Mouse (Mus musculus): ENCODE data around the gene Gck. TPM values are rescaled to one million over a fixed set of nuclear protein-coding genes. Genes with fewer than 3 reads are reported as not detected.

Gene Gck
- polyA plus RNA-seq, 1 experiment from 2014 or later = 1.0 TPM

DNA sequence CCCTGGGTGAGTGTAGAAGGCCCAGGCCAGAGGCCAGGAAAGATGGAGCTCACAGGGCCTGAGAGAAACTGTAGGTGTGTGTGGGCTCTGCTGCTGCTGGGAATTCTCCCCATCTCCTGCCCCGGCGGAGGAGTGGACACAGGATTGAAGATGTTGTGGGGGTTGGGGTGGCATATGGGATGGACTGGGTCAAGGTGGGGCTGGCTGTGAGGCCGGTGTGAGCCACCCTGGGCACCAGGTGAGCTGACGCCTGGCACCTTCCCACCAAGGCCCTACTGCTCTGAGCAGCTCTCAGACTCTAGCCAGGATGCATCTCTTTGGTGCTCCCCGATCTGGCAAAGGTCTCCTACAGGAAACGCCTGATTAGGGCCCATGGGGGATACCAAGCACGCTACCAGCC, 31.4 kb upstream of the Gck start:
- Histone ChIP-seq H3K9me3 (ENCODE audit: control insufficient read depth, low read length) (no peaks in the 10 kb centered on the region), H3K27me3 (replicated peaks; ENCODE audit: control insufficient read depth, insufficient read depth, low read length) (no peaks in the 10 kb centered on the region), H3K4me2 (ENCODE audit: low read depth, low read length) (no peak overlapping the region), H3K4me1 (ENCODE audit: control insufficient read depth, insufficient read depth, low read length) (no peaks in the 10 kb centered on the region), H3K4me3 (ENCODE audit: low read depth, low read length) (no peak overlapping the region), H3K27ac (replicated peaks; ENCODE audit: low read depth, low read length) (no peak overlapping the region), H3K9ac (ENCODE audit: low read depth, low read length) (no peak overlapping the region), H3K36me3 (ENCODE audit: control insufficient read depth, insufficient read depth, low read length) (no peaks in the 10 kb centered on the region)
- WGBS = 84% methylated on average over 5 of the region's 7 CpGs
- DNase-seq (ENCODE audit: low spot score) = no peak
- no peak for ATAC-seq (ENCODE audit: low read depth)

DNA sequence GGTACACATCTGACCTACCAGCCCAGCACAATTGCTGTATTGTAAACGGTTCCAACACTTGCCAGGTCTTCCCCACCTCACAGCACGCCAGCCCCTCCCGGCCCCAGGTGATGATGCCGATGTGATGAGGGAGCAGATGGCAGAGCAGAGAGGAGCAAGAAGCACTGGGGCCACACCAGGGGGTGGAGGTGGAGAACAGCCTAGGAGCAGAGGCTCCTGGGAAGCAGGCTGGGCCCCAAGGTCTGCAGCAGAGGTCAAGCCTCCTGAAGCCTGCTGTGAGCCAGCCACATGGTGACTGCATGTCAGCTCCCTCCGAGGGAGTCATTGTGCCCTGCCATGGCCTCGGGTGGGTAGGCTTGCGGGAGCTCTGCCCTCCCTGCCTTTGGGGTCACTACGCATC, 30.7 kb upstream of the Gck start:
- Histone ChIP-seq H3K9ac (ENCODE audit: low read depth, low read length) (no peak overlapping the region), H3K4me1 (ENCODE audit: control insufficient read depth, insufficient read depth, low read length) (no peaks in the 10 kb centered on the region), H3K27me3 (replicated peaks; ENCODE audit: control insufficient read depth, insufficient read depth, low read length) (no peaks in the 10 kb centered on the region), H3K27ac (replicated peaks; ENCODE audit: low read depth, low read length) (no peak overlapping the region), H3K9me3 (ENCODE audit: control insufficient read depth, low read length) (no peaks in the 10 kb centered on the region), H3K36me3 (ENCODE audit: control insufficient read depth, insufficient read depth, low read length) (no peaks in the 10 kb centered on the region), H3K4me3 (ENCODE audit: low read depth, low read length) (no peak overlapping the region), H3K4me2 (ENCODE audit: low read depth, low read length) (no peak overlapping the region)
- ATAC-seq (ENCODE audit: low read depth) (no peak), DNase-seq (ENCODE audit: low spot score) (no peak)
- 61% methylated on average over 5 of the region's 8 CpGs for WGBS

DNA sequence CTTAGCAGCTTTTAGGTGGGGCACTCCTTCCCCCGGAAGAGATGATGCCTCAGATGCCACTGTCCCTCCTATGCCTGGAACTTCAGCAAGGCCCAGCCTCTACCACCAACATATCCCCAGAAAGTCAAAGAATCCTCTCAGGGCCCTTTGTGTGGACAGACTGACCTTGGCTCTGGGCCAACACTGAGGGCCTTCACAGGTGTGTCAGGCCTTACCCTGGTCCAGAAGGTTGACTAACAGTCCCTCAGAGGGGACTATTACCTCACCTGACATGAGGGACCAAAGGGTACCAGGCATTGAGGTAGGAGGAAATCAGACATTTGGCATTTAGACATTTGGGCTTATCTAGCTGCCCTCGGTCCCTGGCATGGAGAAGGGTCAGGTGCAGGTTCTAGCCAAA, 30.2 kb upstream of the Gck start:
- WGBS = 100% methylated on average over 2 of the region's 2 CpGs
- H3K9me3 ChIP-seq (ENCODE audit: control insufficient read depth, low read length) = no peaks in the 10 kb centered on the region
- no peak for ATAC-seq (ENCODE audit: low read depth)

DNA sequence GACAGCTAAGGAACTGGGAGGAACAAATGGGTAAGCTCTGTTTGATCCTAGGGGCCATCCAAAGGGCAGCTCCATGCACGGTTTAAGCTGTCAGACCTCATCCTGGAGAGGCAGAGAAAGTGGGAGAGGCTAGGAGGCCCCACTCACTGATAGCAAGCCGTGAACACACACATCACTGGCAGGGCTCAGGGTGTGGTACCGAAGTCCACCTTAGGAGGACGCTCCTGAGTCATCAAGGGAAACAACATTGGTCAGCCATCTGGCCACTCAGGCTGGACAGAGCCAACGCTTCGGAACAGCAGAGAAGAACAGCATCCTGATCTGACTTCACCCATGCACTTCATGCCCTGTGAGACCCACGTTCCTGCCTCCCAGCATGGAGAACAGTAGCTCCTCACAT, 29.2 kb upstream of the Gck start:
- Histone ChIP-seq H3K27me3 (replicated peaks; ENCODE audit: control insufficient read depth, insufficient read depth, low read length) (no peaks in the 10 kb centered on the region), H3K4me2 (ENCODE audit: low read depth, low read length) (no peak overlapping the region), H3K9me3 (ENCODE audit: control insufficient read depth, low read length) (no peaks in the 10 kb centered on the region), H3K27ac (replicated peaks; ENCODE audit: low read depth, low read length) (no peak overlapping the region), H3K4me1 (ENCODE audit: control insufficient read depth, insufficient read depth, low read length) (no peaks in the 10 kb centered on the region), H3K9ac (ENCODE audit: low read depth, low read length) (no peak overlapping the region), H3K4me3 (ENCODE audit: low read depth, low read length) (no peak overlapping the region), H3K36me3 (ENCODE audit: control insufficient read depth, insufficient read depth, low read length) (no peaks in the 10 kb centered on the region)
- no peak for ATAC-seq (ENCODE audit: low read depth)
- WGBS = 79% methylated on average over 7 of the region's 7 CpGs
- DNase-seq (ENCODE audit: low spot score) = no peak

More for the DNA sequence above, 30.2 kb upstream of the Gck start:
- Histone ChIP-seq H3K36me3 (ENCODE audit: control insufficient read depth, insufficient read depth, low read length) (no peaks in the 10 kb centered on the region), H3K4me1 (ENCODE audit: control insufficient read depth, insufficient read depth, low read length) (no peaks in the 10 kb centered on the region), H3K4me2 (ENCODE audit: low read depth, low read length) (no peak overlapping the region), H3K4me3 (ENCODE audit: low read depth, low read length) (no peak overlapping the region), H3K27me3 (replicated peaks; ENCODE audit: control insufficient read depth, insufficient read depth, low read length) (no peaks in the 10 kb centered on the region), H3K9ac (ENCODE audit: low read depth, low read length) (no peak overlapping the region), H3K27ac (replicated peaks; ENCODE audit: low read depth, low read length) (no peak overlapping the region)
- DNase-seq (ENCODE audit: low spot score) = no peak

DNA sequence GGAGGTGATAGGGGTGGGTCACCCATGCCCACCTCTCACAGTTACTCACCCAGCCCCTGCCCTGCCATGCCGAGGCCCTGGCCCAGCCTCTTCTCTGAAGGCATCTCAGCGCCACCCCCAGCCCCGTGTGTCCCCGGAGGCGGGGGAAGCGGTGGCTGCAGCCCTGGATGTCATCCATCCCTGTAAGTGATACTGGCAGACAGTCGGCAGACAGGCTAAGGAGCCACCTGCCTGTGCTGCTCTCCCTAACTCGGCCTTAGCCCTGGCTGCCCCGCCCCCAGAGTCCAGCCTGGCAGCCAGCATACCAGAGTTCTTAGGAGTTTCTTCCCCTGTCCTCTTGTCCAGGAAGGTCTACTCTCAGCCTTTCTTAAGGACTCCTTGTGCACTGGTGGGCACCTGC, 26.2 kb upstream of the Gck start:
- Histone ChIP-seq H3K27me3 (replicated peaks; ENCODE audit: control insufficient read depth, insufficient read depth, low read length) (no peaks in the 10 kb centered on the region), H3K9ac (ENCODE audit: low read depth, low read length) (no peak overlapping the region; the same call in 1 of the 2 replicates), H3K4me1 (ENCODE audit: control insufficient read depth, insufficient read depth, low read length) (peaks cover 10% of the 10 kb centered on the region; the same call in 1 of the 2 replicates), H3K9me3 (ENCODE audit: control insufficient read depth, low read length) (no peaks in the 10 kb centered on the region), H3K4me3 (ENCODE audit: low read depth, low read length) (no peak overlapping the region), H3K27ac (replicated peaks; ENCODE audit: low read depth, low read length) (no peak overlapping the region), H3K4me2 (ENCODE audit: low read depth, low read length) (no peak overlapping the region), H3K36me3 (ENCODE audit: control insufficient read depth, insufficient read depth, low read length) (no peaks in the 10 kb centered on the region)
- 21% methylated on average over 8 of the region's 9 CpGs for WGBS
- DNase-seq (ENCODE audit: low spot score) (peak; percentile 38), ATAC-seq (ENCODE audit: low read depth) (peak; percentile 51)

DNA sequence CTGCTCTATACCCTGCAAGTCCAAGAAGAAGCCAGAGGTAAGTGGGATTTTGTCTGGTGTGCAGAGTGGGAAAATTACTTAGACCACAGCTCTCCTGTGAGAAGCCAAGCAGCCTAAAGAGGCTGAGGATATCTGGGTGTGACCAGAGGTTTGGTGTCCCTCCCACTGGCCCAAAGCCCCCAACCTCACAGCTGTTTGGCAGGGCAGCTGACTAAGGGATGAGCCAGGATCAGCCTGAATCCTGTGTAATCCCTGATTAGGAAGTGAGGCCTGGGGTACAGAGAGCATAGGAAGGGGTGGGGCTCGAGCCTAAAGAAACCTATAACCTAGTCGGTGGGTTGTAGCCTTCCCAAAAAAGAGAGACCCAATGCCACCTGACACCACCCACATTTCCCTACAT, 25.2 kb upstream of the Gck start:
- DNase-seq (ENCODE audit: low spot score) (peak; percentile 53), ATAC-seq (ENCODE audit: low read depth) (no peak; the same call in 1 of the 2 replicates)
- WGBS = 31% methylated on average over 2 of the region's 2 CpGs
- Histone ChIP-seq H3K4me2 (ENCODE audit: low read depth, low read length) (no peak overlapping the region), H3K9me3 (ENCODE audit: control insufficient read depth, low read length) (no peaks in the 10 kb centered on the region), H3K9ac (ENCODE audit: low read depth, low read length) (no peak overlapping the region), H3K27ac (replicated peaks; ENCODE audit: low read depth, low read length) (no peak overlapping the region), H3K4me1 (ENCODE audit: control insufficient read depth, insufficient read depth, low read length) (peaks cover 12% of the 10 kb centered on the region; the same call in 1 of the 2 replicates), H3K4me3 (ENCODE audit: low read depth, low read length) (no peak overlapping the region), H3K36me3 (ENCODE audit: control insufficient read depth, insufficient read depth, low read length) (0 out of 2 replicates have a peak, but pooled peaks cover 1% of the 10 kb centered on the region), H3K27me3 (replicated peaks; ENCODE audit: control insufficient read depth, insufficient read depth, low read length) (no peaks in the 10 kb centered on the region)

DNA sequence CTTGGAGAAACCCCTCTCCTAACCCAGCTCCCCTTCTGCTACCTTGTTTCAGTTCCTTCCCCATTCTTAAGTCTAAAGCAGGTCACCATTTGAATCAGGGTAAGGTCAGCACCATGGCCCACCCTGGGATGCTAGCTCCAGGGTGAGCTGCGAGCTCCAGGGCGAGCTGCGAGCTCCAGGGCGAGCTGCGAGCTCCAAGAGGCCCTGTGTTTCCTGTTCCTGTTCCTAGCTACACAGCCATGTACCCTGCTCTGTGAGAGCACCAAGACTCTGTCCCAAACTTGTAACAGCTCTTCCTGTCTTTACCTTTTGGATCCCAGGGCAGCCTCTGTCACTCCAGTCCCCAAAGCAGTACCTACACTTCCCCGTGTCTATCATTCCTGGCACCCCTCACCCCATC, 24.2 kb upstream of the Gck start:
- DNase-seq (ENCODE audit: low spot score) (no peak), ATAC-seq (ENCODE audit: low read depth) (no peak)
- H3K4me2 ChIP-seq (ENCODE audit: low read depth, low read length) = no peak overlapping the region
- no peak overlapping the region for H3K4me3 ChIP-seq (ENCODE audit: low read depth, low read length)
- WGBS = 53% methylated on average over 6 of the region's 6 CpGs
- H3K4me1 ChIP-seq (ENCODE audit: control insufficient read depth, insufficient read depth, low read length) = peaks cover 12% of the 10 kb centered on the region; the same call in 1 of the 2 replicates
- H3K9ac ChIP-seq (ENCODE audit: low read depth, low read length) = no peak overlapping the region
- H3K9me3 ChIP-seq (ENCODE audit: control insufficient read depth, low read length) = no peaks in the 10 kb centered on the region
- no peak overlapping the region for H3K27ac ChIP-seq (replicated peaks; ENCODE audit: low read depth, low read length)
- no peaks in the 10 kb centered on the region for H3K27me3 ChIP-seq (replicated peaks; ENCODE audit: control insufficient read depth, insufficient read depth, low read length)
- peaks cover 9% of the 10 kb centered on the region; the same call in 1 of the 2 replicates for H3K36me3 ChIP-seq (ENCODE audit: control insufficient read depth, insufficient read depth, low read length)

DNA sequence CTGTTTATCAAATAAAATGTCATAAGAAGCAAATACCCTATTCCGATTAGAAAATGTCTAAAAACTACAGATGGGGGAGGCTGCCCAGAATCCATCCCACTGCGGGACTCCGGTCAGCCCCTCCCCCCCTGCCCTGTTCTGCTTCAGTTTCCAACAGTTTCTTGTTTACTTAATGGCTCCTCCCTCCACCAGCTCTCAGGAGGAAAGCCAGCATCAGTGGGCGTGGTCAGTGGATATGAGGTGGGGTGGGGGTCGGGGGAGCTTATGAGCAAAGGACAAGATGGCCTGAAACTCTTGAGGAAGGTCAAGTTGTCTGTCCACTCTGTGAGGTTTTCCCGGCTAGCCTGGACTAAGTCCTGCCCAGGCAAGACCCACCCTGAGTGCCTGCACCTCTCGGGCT, 23.3 kb upstream of the Gck start:
- Histone ChIP-seq H3K27ac (replicated peaks; ENCODE audit: low read depth, low read length) (no peak overlapping the region), H3K9me3 (ENCODE audit: control insufficient read depth, low read length) (no peaks in the 10 kb centered on the region), H3K4me3 (ENCODE audit: low read depth, low read length) (no peak overlapping the region), H3K9ac (ENCODE audit: low read depth, low read length) (no peak overlapping the region), H3K36me3 (ENCODE audit: control insufficient read depth, insufficient read depth, low read length) (peaks cover 17% of the 10 kb centered on the region; the same call in 1 of the 2 replicates), H3K4me1 (ENCODE audit: control insufficient read depth, insufficient read depth, low read length) (peaks cover 12% of the 10 kb centered on the region; the same call in 1 of the 2 replicates), H3K27me3 (replicated peaks; ENCODE audit: control insufficient read depth, insufficient read depth, low read length) (no peaks in the 10 kb centered on the region), H3K4me2 (ENCODE audit: low read depth, low read length) (no peak overlapping the region)
- 32% methylated on average over 7 of the region's 7 CpGs for WGBS
- ATAC-seq (ENCODE audit: low read depth) = no peak
- no peak for DNase-seq (ENCODE audit: low spot score)

DNA sequence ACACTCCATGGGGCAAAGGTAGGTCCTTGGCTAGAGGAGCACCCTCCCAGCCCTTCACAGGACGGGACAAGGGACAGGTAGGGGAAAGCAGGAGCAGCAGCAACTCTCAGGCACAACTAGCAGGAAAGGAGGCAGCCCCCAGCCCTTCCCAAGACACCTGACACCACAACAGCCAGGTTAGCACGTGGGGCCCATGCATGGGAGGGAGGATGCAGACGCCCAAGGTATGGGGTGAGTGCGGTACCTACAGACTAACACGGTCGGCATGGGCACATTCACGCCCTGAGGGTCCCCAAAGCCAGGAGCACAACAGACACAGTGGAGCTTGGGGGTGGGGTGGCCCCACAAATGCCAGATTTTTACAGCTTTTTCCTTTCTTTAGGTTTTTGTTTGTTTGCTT, 21.3 kb upstream of the Gck start:
- Histone ChIP-seq H3K9me3 (ENCODE audit: control insufficient read depth, low read length) (no peaks in the 10 kb centered on the region), H3K4me1 (ENCODE audit: control insufficient read depth, insufficient read depth, low read length) (peaks cover 12% of the 10 kb centered on the region; the same call in 1 of the 2 replicates), H3K9ac (ENCODE audit: low read depth, low read length) (peak overlapping the region; percentile 32; the same call in 1 of the 2 replicates), H3K4me2 (ENCODE audit: low read depth, low read length) (no peak overlapping the region), H3K4me3 (ENCODE audit: low read depth, low read length) (no peak overlapping the region), H3K36me3 (ENCODE audit: control insufficient read depth, insufficient read depth, low read length) (peaks cover 34% of the 10 kb centered on the region; the same call in 1 of the 2 replicates), H3K27ac (replicated peaks; ENCODE audit: low read depth, low read length) (no peak overlapping the region), H3K27me3 (replicated peaks; ENCODE audit: control insufficient read depth, insufficient read depth, low read length) (no peaks in the 10 kb centered on the region)
- 21% methylated on average over 7 of the region's 7 CpGs for WGBS
- no peak for ATAC-seq (ENCODE audit: low read depth)
- DNase-seq (ENCODE audit: low spot score) = no peak

All from embryonic facial prominence, embryonic 14.5 days (tissue).